Mouse (Mus musculus): ENCODE data around the gene Gm20498. TPM values are rescaled to one million over a fixed set of nuclear protein-coding genes. Genes with fewer than 3 reads are reported as not detected.

Gene Gm20498
- 3.1 and 3.8 TPM in 2 replicates for polyA plus RNA-seq (2012; rRNA removed)

DNA sequence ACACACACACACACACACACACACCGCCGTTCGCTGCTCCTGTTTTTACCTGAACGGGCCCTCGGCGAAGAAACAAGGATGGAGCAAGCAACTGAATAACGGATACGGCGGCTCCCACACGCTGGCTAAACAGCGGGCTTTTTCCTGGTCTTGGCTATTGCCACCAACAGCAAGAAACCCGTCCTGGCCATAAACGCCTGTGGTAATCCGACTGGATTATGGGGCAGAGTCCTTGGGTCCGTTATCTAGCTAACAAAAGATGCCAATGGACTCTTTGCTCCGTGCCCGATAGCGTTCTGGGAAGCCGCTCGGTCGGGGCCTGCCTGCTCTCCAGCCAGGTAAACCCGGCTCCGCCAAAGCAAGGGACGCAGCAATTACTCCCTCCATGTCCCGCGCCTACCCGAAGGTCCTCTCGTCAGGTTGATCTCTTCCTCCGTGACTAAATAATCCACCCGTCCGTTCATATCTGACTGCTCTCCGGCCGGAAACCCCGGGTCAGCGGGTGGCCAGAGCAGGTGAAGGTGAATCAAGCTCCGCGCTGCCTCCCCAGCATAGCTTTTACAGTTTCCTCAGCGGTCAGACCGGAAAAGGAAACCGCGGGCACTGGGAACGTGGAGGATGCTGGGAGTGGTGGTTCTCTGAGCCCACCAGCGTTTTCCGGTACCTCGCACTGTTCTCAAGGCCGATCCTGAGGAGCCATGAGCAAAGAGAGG is at the start of gene Gm20498, which contains the start of gene Synj2bp:
Gene Gm20498, minus strand, starts transcription at position 590 of the 713 bp plus-strand sequence.
Gene Synj2bp, minus strand, starts transcription at position 596 of the 713 bp plus-strand sequence.

DNA sequence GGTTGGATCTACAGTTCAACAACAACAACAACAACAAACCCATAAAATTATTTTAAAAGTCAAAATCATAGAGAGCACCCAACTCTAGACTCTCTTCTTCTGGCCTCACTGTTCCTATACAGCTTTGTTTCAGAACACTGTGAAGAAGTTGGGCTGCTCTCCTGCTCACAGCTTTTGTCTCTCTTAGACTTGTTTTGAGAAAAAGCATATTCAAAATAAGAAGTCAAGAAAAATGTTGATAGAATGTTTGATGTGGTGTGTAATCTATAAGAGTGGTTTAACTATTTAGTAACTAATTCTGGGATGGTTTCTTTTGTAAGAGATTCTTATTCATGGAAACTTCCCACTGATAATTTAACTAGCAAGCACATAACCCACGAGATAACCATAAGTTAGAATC is 35.7 kb upstream of the Gm20498 start, which contains the start of gene Adam21:
Gene Adam21, minus strand, starts transcription at position 101 of the 400 bp plus-strand sequence.

DNA sequence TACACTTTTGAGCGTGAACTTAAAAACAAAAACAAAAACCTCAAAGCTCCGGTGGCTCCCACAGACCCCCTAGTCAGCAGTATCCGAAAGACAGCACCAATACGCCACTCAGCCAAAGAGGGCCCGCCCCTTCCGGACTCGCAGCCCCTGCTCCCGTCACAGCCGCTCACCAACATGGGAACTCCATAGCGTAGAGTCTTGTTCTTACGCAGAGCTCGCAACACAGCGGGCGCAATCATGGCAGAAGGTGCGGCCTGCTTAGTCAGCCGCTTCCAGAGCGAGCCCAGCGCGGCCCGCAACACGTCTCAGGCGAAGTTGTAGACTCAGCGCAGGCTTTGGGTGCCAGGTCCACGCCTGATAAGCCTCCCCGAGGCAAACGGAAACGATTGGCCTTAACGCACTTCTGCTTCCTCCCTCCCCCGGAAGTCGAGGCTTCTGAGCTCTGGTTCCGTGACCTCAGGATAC is 47.9 kb downstream of the Gm20498 start, which contains the start of gene Cox16:
Gene Cox16, minus strand, starts transcription at position 401 of the 465 bp plus-strand sequence.

DNA sequence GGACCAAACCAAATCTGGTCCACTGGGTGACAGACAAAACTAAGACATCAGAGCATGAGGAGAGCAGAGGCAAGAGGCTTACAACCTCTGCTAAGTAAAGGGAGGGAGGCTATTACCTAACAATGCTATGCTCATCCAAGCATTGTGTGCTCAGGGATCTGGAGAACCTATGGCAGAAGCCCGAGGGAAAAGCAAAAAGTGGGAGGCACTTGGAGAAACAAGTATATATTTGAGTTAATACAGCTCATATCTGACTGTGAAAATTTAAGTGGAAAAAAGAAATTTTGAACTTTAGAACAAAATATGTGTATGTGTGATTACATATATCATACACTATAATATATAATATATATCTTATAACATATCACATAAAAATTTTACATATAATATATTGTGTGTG is 110.9 kb downstream of the Gm20498 start, which contains the start of gene Adam4:
Gene Adam4, minus strand, starts transcription at position 101 of the 400 bp plus-strand sequence.

DNA sequence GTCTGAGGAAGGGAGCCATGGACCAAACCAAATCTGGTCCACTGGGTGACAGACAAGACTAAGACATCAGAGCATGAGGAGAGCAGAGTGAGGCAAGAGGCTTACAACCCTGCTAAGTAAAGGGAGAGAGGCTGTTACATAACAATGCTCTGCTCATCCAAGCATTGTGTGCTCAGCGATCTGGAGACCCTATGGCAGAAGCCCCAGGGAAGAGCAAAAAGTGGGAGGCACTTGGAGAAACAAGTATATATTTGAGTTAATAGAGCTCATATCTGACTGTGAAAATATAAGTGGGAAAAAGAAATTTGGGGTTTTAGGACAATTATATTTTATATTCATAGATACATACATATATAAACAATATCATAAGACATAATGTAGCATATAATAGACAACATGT is 153.3 kb downstream of the Gm20498 start, which contains the start of gene Gm4787:
Gene Gm4787, minus strand, starts transcription at position 101 of the 400 bp plus-strand sequence.

DNA sequence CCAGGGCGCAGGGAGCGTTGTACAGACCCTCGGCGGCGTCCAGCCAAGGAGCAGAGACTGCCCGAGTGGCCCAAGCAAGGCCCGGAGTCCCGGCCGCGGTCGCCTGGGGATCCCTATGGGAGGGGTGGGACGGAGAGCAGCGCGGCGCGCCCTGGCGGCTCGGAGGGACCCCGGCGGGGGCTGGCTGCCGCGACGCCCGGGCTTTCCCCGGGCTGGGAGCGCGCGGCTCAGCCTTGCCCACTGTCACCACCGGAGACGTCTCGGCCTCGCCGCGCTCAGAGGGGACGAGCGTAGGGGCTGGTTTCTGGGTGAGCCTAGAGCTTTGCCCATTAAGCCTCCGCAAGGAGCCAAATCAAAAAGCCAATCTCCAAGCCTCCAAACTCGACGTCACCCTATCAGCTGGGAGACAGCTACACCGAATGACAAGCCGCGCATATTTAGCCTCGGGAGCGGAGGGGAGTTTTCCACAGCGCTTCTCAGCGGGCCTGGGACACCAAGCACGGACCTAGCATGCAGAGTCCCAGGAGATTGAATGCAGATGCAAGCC is 199.8 kb downstream of the Gm20498 start, which contains the start of gene Slc8a3:
Gene Slc8a3, minus strand, starts transcription at position 306 of the 547 bp plus-strand sequence.

Other genes with a start within 250 kb of the Gm20498 start
- gene Slc8a3, start 199.7 kb downstream of the Gm20498 start, polyA plus RNA-seq (2012; rRNA removed): 0.14 and 0.19 TPM in 2 replicates
- gene Gm4787, start 153.4 kb downstream of the Gm20498 start, polyA plus RNA-seq (2012; rRNA removed): 0.25 and 0.30 TPM in 2 replicates
- 0.37 and 0.44 TPM in 2 replicates for gene Adam4, start 111.0 kb downstream of the Gm20498 start, polyA plus RNA-seq (2012; rRNA removed)
- gene Cox16, start 47.8 kb downstream of the Gm20498 start, polyA plus RNA-seq (2012; rRNA removed): 55.7 and 57.1 TPM in 2 replicates
- 11.9 and 12.3 TPM in 2 replicates for gene Synj2bp, start within 50 bp of the Gm20498 start, polyA plus RNA-seq (2012; rRNA removed)
- gene Adam21, start 35.6 kb upstream of the Gm20498 start, polyA plus RNA-seq (2012; rRNA removed): 0.02 TPM in 1 of 2 replicates, not detected in the other
- gene Med6, start 62.1 kb upstream of the Gm20498 start, polyA plus RNA-seq (2012; rRNA removed): 21.1 and 21.4 TPM in 2 replicates
- 0.20 and 0.22 TPM in 2 replicates for gene Ttc9, start 98.3 kb upstream of the Gm20498 start, polyA plus RNA-seq (2012; rRNA removed)
- gene Map3k9, start 248.3 kb upstream of the Gm20498 start, polyA plus RNA-seq (2012; rRNA removed): 0.22 and 0.41 TPM in 2 replicates

Data from liver, embryonic 18 days (tissue).